Mouse (Mus musculus): ENCODE data around the gene Rab4a. TPM values are rescaled to one million over a fixed set of nuclear protein-coding genes. Genes with fewer than 3 reads are reported as not detected.

Gene Rab4a
- polyA plus RNA-seq (2017; shearing (Covaris generic)), result 10 to 100 TPM; 22.5 to 26.8 TPM

DNA sequence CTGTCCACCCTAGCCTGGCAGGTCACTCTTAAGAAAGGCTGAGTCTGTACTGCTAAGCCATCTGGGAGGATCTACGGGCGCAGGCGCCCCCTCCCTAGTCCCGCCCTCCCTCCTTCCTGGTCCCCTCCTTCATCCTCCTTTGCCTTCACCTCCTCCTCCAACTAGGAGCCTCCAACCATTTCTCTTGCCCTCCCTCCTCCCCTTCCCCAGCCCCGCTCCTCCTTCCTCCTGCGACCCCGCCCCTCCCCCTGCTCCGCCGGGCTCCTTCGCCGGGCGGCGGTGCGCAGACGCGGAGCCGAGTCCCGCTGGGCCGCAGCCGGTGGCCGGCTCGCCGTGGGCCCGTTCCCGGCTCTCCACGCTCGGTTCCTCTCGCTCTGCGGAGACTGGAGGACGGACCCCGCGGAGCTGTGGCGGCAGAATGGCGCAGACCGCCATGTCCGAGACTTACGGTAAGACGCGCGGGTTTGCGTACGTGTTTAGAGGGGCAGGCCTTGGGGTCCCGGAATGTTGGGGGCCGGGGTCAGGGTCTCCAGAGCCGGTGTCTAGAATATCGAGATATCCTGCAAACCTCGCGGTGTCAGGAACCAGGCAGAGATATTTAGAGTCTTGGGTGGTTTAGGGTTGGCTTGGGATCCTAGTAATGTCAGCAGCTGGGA is at the start of gene Rab4a:
Rab4a (plus strand) TSS at position 268 of the 656 bp plus-strand sequence.

DNA sequence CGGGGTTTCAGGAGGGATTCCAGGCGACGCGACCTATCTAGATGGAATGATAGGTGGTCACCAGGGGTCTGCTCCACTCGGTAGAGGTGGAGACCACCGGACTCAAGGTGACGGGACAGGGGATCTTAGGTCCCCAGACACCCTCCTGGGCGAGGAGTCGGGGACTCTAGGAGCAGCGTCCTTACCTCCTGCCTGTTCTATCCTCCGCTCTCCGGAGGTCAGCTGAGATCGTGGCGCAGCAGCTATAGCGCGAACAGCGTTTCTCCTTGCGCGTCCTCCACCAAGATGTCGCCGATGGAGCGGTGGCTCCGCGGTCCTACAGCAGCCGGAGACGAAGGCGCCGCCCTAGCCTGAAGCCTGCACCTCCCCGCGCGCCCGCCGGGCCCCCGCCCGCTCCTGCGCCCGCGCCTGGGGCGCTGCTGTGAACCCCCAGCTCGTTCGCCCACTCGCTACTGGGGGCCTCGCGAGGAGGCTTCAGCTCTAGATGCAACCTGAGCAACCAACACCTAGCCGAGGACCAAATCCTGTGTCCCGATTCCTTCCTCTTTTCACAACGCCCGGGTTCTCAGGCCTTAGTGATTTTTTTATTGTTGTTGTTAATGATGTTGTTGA is 54.0 kb downstream of the Rab4a start, which contains the start of gene Ccsap:
Ccsap (minus strand) TSS at position 562 of the 612 bp plus-strand sequence.

Other genes starting within 250 kb of the Rab4a start
- under 1 TPM; 0.14 to 0.36 TPM for gene Rhou, start 152.1 kb upstream of the Rab4a start, polyA plus RNA-seq (2017; shearing (Covaris generic))
- 10 to 100 TPM; 12.1 to 14.9 TPM for gene Ccsap, start 54.2 kb downstream of the Rab4a start, polyA plus RNA-seq (2017; shearing (Covaris generic))
- under 1 TPM; 0.16 TPM for gene Acta1, start 88.8 kb downstream of the Rab4a start, polyA plus RNA-seq (2017; shearing (Covaris generic))
- 10 to 100 TPM; 11.1 to 18.5 TPM for gene Nup133, start 143.3 kb downstream of the Rab4a start, polyA plus RNA-seq (2017; shearing (Covaris generic))
- gene Abcb10, start 177.1 kb downstream of the Rab4a start, polyA plus RNA-seq (2017; shearing (Covaris generic)), result 1 to 10 TPM; 2.5 to 3.6 TPM
- gene Taf5l, start 215.4 kb downstream of the Rab4a start, polyA plus RNA-seq (2017; shearing (Covaris generic)), result 10 to 100 TPM; 58.9 to 61.4 TPM
- gene Urb2, start 215.5 kb downstream of the Rab4a start, polyA plus RNA-seq (2017; shearing (Covaris generic)), result 1 to 10 TPM; 7.0 to 8.8 TPM